Mouse (Mus musculus): ENCODE measurements at regions not wholly inside any gene's neighbourhood (a gene's known extent, or its start where the extent isn't known, plus 50 kb on each side); places are given as distances from the start of the nearest gene placed in this dataset.
A peak's percentile ranks its signal among the peaks of the same experiment; 100 is the strongest.
"Not testable (repeated sequence)": the region's sequence is repeated elsewhere in the genome, so short reads cannot be mapped to it uniquely, and the experiment has no call there.

DNA sequence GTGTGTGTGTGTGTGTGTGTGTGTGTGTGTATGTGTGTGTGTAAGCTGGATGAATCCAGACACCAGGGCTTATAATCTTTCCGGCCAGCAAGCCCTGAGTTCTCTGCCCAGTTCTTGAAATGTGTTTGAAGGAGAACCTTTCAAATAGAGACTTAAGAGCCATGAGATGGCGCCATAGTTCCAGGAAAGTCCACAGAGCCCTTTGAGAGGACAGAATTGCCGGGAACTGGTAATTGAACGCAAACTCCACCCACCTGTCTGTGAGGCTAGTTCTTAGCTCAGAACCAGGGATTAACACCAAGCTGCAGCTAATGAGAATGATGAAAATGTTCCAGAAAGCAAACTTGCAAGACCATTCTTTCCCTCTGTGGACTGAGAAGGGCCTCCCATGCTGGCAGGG, 72.2 kb downstream of the Trim42 start:
- peak; percentile 19 for DNase-seq (ENCODE audit: low read depth, low spot score)

DNA sequence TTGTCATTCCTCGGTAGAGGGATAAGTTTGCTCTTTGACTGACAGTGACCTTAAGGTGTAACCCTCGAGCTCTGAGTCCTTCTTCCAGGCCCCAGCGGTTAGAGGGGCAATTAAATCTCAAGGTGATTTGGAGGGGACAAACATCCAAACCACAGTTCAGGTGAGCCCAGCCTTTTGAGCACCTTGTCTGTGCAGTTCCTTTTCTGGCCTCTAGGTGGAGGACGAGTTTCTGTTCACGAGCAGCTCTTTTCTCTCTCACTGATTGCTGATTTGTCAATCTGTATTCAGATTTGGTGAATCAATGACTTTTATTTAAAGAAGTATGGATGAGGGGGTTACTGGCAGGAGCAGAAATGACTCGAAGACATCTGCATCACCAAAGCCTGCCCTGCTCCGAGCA, 74.0 kb downstream of the Trim42 start:
- peak; percentile 11 for DNase-seq (ENCODE audit: low read depth, low spot score)

DNA sequence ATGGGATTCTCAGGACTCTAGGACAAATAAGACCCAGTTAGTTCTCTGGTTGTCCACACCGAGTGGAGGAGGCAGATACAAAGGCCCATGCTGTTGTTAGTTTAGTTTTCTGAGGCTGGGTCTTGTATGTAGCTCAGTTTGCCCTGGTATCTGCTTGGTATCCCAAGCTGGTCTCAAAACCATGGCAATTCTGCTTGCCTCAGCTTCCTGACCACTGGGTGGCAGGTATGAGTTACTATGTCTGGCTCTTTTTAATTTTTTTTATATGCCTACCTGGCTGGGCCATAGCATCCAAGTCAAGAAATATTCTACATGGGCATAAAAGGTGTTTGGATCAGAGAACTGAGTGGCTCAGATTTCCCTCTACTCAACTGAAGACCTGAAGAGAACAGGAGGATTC, 77.9 kb downstream of the Trim42 start:
- DNase-seq (ENCODE audit: low read depth, low spot score) = no peak

DNA sequence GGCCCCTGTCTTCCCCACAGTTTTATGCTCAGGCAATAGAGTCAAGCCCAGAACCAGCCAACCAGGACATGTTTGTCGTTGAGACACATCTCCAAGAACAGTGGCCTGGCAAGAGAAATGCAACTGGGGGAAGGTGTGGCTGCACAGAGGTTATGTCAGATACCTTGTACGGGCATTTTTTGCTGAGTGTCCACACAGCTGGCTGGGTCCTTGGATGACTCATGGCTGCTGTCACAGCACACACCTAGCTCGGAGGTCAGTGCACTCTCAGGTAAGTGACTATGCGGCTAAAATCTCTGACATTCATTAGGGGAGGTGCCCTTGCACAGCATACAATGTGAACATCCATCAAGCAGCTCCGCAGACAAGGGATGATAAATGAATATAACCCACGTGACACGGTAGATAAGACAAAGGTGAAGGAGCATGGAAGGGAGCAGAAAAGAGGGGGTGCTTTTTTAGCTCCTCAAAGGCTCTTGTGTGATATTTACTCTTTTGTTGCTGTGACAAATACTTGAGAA, 85.4 kb downstream of the Trim42 start:
- no peak for DNase-seq (ENCODE audit: low read depth, low spot score)

DNA sequence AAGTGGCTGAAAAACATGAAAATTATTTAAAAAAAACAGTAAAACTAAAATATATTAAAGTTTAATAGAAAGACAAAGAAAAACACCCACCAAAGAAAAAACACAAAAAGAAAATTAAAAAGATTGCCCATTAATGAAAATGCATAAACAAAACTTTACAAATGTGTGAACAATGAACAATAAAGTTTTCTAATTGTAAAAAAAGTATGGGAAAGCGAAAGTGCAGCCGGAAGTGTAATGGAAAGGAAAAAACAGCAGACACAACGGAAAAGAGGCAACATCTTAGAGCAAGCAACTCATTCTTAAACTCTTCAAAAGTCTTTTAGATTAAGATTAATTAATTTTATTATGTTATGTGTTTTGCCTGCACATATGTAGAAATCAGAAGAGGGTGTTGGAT, 87.7 kb downstream of the Trim42 start:
- DNase-seq (ENCODE audit: low read depth, low spot score) = no peak

DNA sequence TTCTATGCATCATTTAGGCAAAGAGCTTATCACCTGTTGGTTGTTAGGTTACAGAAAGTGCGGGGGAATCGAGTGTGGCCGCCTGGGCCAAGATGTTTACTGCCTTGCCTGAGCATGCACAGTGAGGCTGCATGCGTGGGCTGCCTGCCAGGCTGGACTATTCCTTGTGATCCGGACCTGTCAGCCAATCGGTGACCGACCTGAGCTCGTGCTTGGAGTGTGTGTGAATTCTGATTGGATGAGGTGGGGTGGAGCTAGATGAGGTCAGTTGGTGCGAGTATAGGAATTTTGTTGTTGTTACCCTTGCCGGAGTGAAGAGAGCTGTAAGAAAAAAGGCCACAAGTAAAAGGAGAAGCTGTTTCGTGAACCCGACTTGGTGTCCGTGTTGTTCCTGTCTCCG, 94.3 kb downstream of the Trim42 start:
- DNase-seq (ENCODE audit: low read depth, low spot score) = not testable (repeated sequence)

DNA sequence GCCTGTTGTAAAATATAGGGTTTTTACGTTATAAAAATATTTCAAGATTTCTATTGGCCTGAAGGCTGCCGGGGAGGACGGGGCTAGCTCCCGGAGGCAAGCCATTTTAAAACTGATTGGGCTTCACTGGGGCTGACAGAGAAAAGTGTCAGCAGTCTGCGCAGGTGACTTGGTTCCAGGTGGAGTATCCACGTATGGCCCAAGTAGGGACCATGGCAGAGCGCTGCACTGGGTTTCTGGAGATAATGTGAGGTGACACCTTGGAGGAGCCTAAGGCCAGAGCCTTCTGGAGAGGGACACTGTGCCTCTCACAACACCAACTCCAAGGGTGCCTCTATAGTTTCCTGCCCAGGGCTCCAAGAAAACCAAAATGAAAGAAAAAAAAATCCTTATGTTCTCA, 95.9 kb downstream of the Trim42 start:
- DNase-seq (ENCODE audit: low read depth, low spot score) = no peak

DNA sequence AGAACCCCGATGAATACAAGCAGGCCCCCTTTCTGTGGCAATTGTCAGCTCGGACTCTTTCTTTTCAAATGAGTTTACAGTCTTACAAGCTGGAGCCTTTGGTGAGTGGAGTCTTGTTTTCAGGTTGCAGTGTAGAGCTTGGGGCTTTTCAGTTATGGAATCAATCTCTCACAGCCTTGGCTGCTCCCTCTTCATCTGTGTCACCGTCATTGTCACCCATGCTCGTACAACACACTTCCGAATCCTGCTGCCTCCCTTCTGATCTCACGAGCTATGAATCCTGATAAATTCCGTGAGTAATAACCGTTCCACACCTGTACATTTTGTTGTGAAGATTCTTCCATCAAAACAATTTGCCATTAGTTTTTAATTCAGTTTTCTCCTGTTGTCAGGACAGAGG, 97.7 kb downstream of the Trim42 start:
- no peak for DNase-seq (ENCODE audit: low read depth, low spot score)

DNA sequence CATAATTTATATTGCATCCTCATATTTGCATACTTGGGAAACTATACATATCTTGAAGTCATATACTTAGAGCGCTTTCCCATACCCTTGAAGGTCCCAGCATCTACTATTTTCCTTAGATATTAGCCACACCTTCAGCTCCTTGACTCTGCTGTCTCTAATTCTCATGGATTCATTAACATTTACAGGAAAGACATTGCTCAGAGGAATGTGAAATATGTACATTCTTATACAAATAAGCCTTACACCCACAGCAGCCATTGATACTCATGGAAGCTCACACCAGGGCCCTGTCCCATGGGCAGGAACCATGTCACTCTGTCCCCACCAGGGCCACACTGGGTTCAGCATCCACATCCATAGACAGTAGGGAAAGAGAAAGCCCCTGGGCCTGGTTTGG, 122.1 kb downstream of the Trim42 start:
- DNase-seq (ENCODE audit: low read depth, low spot score) = no peak

DNA sequence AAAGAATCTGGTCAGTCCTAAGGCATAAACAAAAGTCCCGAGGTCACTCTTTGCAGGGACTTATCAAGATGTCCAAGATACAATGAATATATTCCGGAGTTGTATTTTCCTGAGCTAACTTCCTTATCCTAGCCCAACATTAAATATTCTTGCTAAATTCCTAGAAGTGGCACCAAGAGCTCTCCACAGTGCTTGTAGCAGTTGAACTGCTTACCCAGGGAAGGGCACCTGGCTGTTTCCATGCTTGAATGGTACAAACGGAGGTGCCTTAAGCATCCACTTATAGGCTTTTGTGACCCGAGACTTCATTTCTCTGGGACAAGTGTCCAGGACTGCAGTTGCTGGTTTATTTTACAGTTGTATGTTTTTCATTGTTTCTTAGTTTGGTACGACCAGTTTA, 115.1 kb upstream of the Slc25a36 start:
- DNase-seq (ENCODE audit: low read depth, low spot score) = no peak

DNA sequence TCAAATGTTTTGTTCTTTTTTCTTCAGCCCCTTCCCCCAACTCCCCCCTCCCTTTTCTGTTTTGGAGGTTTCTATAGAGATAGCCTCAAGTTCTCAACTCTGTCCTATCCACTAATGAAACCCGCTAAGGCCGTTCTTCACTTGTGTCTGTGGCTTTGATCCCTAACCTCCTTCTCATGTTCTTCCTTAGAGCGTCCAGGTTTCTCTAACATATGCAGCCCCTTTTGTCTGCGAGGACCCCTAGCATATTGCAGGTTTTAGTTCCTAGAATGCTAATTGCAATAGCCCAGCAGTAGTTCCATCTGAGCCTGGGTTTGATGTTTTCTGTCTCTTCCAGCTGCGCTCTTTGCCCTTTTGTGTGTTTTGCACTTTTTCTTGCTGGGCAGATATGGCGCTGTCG, 113.6 kb upstream of the Slc25a36 start:
- no peak for DNase-seq (ENCODE audit: low read depth, low spot score)

DNA sequence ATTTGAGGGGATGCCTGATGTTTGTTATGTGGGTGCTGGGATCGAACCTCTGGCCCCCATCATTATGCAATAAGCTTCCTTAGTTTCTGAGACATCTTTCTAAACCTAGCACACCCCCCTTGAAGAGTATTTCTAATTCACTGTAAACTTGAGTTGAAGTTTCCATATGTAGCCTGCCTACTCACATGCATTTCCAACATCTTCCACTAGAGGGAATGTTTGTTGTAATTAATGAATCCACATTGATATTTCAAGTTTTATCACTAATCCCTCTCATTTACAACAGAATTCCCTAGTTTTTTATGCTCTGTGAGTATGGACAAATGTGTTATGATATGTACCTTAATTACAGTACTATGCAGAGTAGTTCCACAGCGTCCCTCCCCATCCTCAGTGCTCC, 103.8 kb upstream of the Slc25a36 start:
- peak; percentile 6 for DNase-seq (ENCODE audit: low read depth, low spot score)

DNA sequence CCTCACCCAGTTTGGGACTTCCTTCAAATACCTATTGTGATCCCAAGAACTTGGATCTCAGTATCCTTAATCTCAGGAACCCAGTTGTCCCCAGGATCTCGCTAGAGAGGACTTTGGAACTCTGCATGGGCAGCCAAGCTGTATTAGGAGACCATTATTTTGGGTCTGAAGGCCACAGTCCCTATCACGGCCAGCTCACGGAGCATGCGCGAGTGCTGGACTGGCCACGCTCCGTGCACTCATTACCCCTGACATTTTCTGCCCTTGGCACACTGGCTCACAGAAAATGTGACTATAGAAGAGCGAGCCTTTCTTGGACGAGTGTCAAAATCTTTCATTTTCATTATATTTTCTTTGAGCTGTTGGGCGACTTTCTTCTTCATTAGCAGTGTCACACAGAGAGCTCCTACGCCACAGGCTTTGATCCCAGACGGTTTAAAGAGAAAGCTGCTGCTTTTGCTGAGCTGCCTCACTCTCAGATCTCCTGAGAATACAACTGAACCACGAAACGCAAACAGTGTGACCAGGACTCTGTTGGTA, 79.4 kb upstream of the Slc25a36 start:
- no peak for DNase-seq (ENCODE audit: low read depth, low spot score)

DNA sequence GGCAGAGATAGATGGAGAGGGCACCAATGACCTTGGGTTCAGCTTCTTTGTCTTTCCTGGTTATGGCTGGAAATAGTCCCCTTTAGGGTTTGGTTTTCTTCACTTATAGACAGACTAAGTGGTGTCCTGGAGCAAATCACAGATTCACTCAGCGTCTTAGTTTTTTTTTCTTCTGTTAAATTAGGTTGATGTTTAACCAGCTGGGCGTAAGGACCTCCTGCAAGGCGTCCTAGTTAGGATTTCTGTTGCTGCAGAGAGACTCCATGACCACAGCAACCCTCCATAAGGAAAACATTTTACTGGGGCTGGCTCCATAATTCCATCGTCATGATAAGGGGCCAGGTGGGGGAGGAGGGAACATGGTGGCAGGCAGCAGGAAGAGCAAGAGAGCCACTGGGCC, 78.7 kb upstream of the Slc25a36 start:
- no peak for DNase-seq (ENCODE audit: low read depth, low spot score)

DNA sequence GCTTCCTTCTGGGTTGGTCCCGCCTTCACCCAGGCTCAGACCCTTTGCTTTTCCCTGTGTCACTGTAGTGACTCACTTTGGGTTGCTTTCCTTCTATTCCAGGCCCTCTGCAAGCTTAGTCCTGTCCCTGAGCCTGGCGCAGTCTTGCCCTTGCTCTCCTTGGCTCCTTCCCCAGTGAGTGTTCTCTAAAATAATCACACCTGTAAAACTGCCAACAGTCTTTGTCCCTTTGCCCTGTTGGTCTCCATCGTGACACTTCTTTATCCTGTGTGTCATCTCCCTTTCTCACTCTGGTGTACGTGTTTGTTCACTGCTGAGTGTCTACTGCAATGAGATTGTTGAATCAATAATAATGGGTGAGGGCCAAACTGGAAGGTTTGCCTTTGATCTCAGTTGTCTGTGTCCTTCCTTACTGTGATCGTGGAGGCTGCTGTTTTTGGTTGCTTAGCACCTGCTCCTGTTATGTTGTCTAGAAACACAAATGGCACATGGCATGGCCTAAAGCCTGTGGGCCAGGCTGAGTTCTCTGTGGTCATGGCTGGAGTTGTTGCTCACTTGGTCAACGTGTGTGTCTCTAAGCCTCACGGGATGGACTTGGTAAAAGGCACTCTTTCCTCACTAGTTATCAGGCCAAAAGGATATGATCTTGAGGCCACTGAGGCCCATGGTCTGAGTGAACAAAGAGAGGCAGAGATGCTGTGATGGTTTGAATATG, 77.8 kb upstream of the Slc25a36 start:
- no peak for DNase-seq (ENCODE audit: low read depth, low spot score)

DNA sequence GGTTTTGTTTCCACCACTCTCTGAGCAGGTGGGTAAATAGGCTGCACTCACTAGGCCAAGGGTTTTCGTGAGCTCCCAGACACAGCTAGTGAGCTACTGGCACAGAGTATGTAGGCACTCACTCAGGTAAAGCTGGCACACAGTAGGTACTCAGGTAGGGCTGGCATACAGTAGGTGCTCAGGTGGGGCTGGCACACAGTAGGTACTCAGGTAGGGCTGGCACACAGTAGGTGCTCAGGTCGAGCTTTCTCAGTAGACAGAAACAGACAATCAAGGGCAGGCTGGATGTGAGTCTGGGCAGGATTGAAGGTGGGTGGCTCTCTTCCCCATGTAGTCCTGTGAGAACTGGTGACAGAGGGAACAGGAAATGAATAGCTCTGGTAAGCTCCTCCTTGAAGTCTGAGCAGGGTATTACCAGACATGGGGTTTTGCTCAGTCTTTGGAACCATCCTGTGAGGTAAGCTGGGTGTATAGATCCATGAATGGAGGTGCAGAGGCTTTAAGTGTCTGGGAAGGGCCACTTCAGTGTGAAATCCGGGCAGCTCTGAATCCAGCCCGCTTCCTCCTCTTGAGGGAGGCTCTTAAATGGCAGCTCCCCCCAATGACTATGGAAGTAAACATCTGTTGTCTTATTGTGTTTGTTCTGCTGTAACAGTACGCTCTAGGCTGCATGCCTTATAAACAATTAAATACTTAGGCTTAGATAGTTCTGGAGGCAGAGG, 62.4 kb upstream of the Slc25a36 start:
- DNase-seq (ENCODE audit: low read depth, low spot score) = no peak

DNA sequence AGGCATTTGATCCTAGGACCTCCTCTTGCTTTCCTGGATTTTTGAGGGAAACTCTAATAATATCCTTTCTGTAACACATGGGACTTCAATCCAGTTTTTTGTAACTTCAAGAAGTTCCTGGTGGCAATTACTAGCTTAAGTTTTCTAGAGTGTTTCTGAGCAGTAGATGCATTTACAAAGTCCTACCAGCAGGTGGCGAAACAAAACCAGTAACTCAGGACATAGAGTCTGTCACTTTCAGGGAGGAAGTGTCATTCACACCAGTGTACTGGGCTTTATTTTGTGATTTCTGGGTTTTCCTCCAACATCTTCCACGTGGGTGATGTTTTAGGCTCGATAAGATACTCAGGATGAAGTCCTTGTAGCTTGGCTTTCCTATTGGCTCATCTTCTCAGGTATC, 61.1 kb upstream of the Slc25a36 start:
- no peak for DNase-seq (ENCODE audit: low read depth, low spot score)

DNA sequence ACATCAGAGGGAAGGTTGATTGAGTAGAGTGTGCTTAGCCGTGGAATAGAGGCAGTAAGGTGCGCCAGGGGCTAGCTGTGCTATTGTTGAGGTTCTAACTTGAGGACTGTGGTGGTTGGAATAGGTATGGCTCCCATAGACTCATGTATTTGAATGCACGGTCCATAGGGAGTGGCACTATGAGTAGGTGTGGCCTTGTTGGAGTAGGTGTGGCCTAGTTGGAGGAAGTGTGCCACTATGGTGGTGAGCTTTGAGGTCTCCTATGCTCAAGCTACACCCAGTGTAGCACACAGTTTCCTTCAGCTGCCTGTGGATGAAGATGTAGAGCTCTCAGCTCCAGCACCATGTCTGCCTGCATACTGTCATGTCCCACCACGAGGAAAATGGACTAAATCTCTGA, 60.5 kb upstream of the Slc25a36 start:
- no peak for DNase-seq (ENCODE audit: low read depth, low spot score)

DNA sequence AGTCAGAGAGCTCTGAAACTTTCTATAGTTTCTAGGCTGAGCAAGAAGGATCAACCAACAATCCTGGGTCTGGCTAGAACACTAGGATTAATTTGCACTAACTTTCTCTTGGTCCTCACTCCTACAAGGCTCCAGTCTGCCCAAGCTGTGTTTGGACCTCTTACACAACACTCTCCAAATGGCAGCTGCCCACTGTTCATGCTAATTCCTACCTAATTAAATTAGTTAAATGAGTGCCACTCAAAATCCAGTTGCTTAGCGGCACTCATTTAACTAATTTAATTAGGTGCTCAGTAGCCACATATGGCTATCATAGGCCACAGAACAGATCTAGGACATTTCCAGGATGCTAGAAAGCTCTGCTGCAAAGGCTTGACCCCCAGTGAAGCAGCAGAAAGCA, 59.9 kb upstream of the Slc25a36 start:
- DNase-seq (ENCODE audit: low read depth, low spot score) = no peak

DNA sequence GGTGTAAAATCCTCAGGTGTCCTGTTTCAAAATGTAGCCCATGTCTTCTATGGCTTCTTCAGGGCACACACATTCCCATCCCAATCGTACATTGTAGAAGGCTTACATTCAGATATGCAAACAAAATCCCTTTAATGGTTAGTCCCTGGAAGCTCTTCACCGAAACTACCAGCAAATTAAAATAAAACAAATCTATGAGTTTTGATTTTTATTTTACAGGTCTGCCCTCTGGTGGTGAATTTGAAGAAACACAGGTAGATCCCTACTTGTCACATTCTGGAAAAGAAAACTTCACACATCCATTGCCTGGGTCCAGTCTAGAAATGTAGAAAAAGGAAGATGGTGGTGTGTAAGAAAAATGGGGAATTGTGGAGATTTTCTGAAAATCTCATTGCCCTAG, 51.5 kb upstream of the Slc25a36 start:
- DNase-seq (ENCODE audit: low read depth, low spot score) = no peak
